15 mouse cellular contexts compared by ENCODE assay signal in genomic region chr10:101373850-101374581, GRCm38 (mm10).
A peak's percentile ranks its signal among the peaks of the same experiment; 100 is the strongest.
DNase-seq lines count a peak whose midpoint lies in the region; ATAC-seq lines count a peak whose summit lies in the region.
"Had no signal": no experiment of that assay in that cellular context is flagged by ENCODE, and none has a peak within 500 bp of the region (broad histone marks: within the 10 kb centered on the region; RNA-seq: fewer than 3 reads in every experiment).

No protein-coding gene starts in this region.

- H3K9me3 ChIP-seq in midbrain, embryonic 13.5 days = no peaks in the 10 kb centered on the region
- H3K9me3 ChIP-seq: limb, embryonic 13.5 days; stomach, embryonic 15.5 days had no signal

- H3K36me3 ChIP-seq in midbrain, embryonic 13.5 days = no peaks in the 10 kb centered on the region
- H3K36me3 ChIP-seq: limb, embryonic 13.5 days; stomach, embryonic 15.5 days had no signal

- no peak overlapping the region; the same call in 1 of the 2 replicates for H3K4me2 ChIP-seq in midbrain, embryonic 13.5 days (replicated peaks)
- H3K4me2 ChIP-seq: heart, embryonic 11.5 days; limb, embryonic 13.5 days; stomach, embryonic 15.5 days had no signal

- no peak overlapping the region for H3K4me3 ChIP-seq in midbrain, embryonic 13.5 days (replicated peaks)
- H3K4me3 ChIP-seq: limb, embryonic 13.5 days; myocyte; stomach, embryonic 15.5 days had no signal

- ATAC-seq in midbrain, embryonic 13.5 days = peak; percentile 91
- ATAC-seq: liver, postnatal 0 days had no signal

- 44% methylated on average over 9 of the region's 9 CpGs for WGBS in midbrain, embryonic 13.5 days

- peak; percentile 24 for DNase-seq in cerebellum, postnatal 10 days
- no peak for DNase-seq in cerebellum, adult 11-12 months
- DNase-seq in right cerebral cortex, postnatal 10 days (ENCODE audit: low spot score in 2 of 2) = peak; percentile 18 to 22
- DNase-seq in right cerebral cortex, postnatal 14 days = no peak
- no peak for DNase-seq in kidney, adult 11 months
- DNase-seq in thymus, postnatal 25 days = no peak
- DNase-seq in layer of hippocampus, adult 9-10 months (ENCODE audit: low spot score) = no peak
- DNase-seq: liver, postnatal 0 days had no signal

- no peak overlapping the region for H3K9ac ChIP-seq in midbrain, embryonic 13.5 days (replicated peaks)
- H3K9ac ChIP-seq: limb, embryonic 13.5 days; liver, postnatal 0 days; stomach, embryonic 15.5 days had no signal

- H3K27me3 ChIP-seq in midbrain, embryonic 13.5 days = no peaks in the 10 kb centered on the region
- H3K27me3 ChIP-seq: limb, embryonic 13.5 days; stomach, embryonic 15.5 days had no signal

- peaks cover 4% of the 10 kb centered on the region for H3K4me1 ChIP-seq in midbrain, embryonic 13.5 days (replicated peaks)
- H3K4me1 ChIP-seq: limb, embryonic 13.5 days; stomach, embryonic 15.5 days had no signal

- peak overlapping the region; percentile 74 for H3K27ac ChIP-seq in midbrain, embryonic 13.5 days
- H3K27ac ChIP-seq: kidney, postnatal 0 days; limb, embryonic 13.5 days; macrophage; stomach, embryonic 15.5 days had no signal

Comparison
In these comparisons a context has a peak if more than half of its experiments do, and no peak if none do; other contexts are left out.
1. DNase-seq: peak in cerebellum, postnatal 10 days (2 of 2) and right cerebral cortex, postnatal 10 days (2 of 2); none in cerebellum, adult 11-12 months (single experiment), right cerebral cortex, postnatal 14 days (single experiment), kidney, adult 11 months (single experiment), thymus, postnatal 25 days (single experiment) and layer of hippocampus, adult 9-10 months (single experiment).